Comparison of ENCODE assay signal across 8 mouse cellular contexts in the genomic region with DNA sequence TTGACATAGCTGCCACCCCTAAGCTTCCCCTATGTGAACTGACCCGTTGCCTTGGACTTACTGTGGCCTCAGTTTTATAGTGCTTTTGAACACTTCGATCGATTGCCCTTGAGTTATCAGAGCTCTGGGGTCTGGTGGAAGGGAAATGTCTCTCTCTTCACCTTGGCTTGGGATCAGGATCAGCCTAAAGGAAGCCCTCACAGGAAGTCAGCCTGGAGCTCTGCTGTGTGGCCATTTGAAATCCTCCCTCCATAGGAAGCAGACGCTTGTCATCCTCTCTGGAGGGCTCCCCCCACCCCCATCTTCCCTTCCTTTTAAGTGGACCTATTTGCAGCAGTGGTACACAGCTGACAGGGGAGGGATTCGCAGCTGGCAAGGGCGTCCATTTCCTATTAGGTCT. TPM values are rescaled to one million over a fixed set of nuclear protein-coding genes. Genes with fewer than 3 reads are reported as not detected.
DNase-seq lines count a peak whose midpoint lies in the region; ATAC-seq lines count a peak whose summit lies in the region.

No protein-coding gene starts in this region.

- H3K27me3 ChIP-seq in heart, embryonic 12.5 days (replicated peaks), result peaks cover 41% of the 10 kb centered on the region
- H3K27me3 ChIP-seq in kidney, embryonic 15.5 days, result no peaks in the 10 kb centered on the region
- H3K27me3 ChIP-seq in forebrain, embryonic 11.5 days (ENCODE audit: control insufficient read depth, insufficient read depth, low read length), result no peaks in the 10 kb centered on the region

- DNase-seq in embryo, embryonic 10.5 days (ENCODE audit: low spot score), result peak; percentile 38
- DNase-seq in embryo, embryonic 10 days (ENCODE audit: low spot score), result no peak
- DNase-seq in lung, postnatal 10 days, result peak; percentile 67
- no peak for DNase-seq in thymus, postnatal 14 days
- DNase-seq in forebrain, embryonic 11.5 days (ENCODE audit: low spot score), result no peak

- peak overlapping the region; percentile 32 for H3K4me3 ChIP-seq in heart, embryonic 12.5 days
- peak overlapping the region; percentile 63 for H3K4me3 ChIP-seq in kidney, embryonic 15.5 days (replicated peaks)
- no peak overlapping the region for H3K4me3 ChIP-seq in forebrain, embryonic 11.5 days (ENCODE audit: low read depth, low read length)

- peak overlapping the region; percentile 55 for H3K4me2 ChIP-seq in heart, embryonic 12.5 days
- H3K4me2 ChIP-seq in kidney, embryonic 15.5 days, result peak overlapping the region; percentile 89
- no peak overlapping the region for H3K4me2 ChIP-seq in forebrain, embryonic 11.5 days (ENCODE audit: low read depth, low read length, severe bottlenecking)

- H3K36me3 ChIP-seq in heart, embryonic 12.5 days, result no peaks in the 10 kb centered on the region
- H3K36me3 ChIP-seq in kidney, embryonic 15.5 days, result no peaks in the 10 kb centered on the region
- no peaks in the 10 kb centered on the region for H3K36me3 ChIP-seq in forebrain, embryonic 11.5 days (ENCODE audit: control insufficient read depth, insufficient read depth, low read length)

- ATAC-seq in heart, embryonic 12.5 days (ENCODE audit: insufficient number of reproducible peaks, low FRiP score), result peak; percentile 67
- ATAC-seq in kidney, embryonic 15.5 days (replicated peaks; ENCODE audit: low FRiP score), result no peak
- no peak for ATAC-seq in cerebellum, adult (ENCODE audit: insufficient number of reproducible peaks, low FRiP score, low TSS enrichment)
- ATAC-seq in forebrain, embryonic 11.5 days (replicated peaks; ENCODE audit: low FRiP score), result no peak

- no peaks in the 10 kb centered on the region for H3K9me3 ChIP-seq in heart, embryonic 12.5 days (replicated peaks)
- H3K9me3 ChIP-seq in kidney, embryonic 15.5 days (replicated peaks), result no peaks in the 10 kb centered on the region
- no peaks in the 10 kb centered on the region for H3K9me3 ChIP-seq in forebrain, embryonic 11.5 days (ENCODE audit: control insufficient read depth, low read length)

- H3K9ac ChIP-seq in heart, embryonic 12.5 days, result no peak overlapping the region
- H3K9ac ChIP-seq in kidney, embryonic 15.5 days, result no peak overlapping the region; the same call in 1 of the 2 replicates
- no peak overlapping the region for H3K9ac ChIP-seq in forebrain, embryonic 11.5 days (ENCODE audit: low read length)

- 31% methylated on average over 6 of the region's 6 CpGs for WGBS in heart, embryonic 12.5 days
- 37% methylated on average over 6 of the region's 6 CpGs for WGBS in kidney, embryonic 15.5 days
- 57% methylated on average over 6 of the region's 6 CpGs for WGBS in forebrain, embryonic 11.5 days

- H3K27ac ChIP-seq in heart, embryonic 12.5 days (ENCODE audit: poor library complexity, severe bottlenecking), result peak overlapping the region; percentile 48
- peak overlapping the region; percentile 41; the same call in 1 of the 2 replicates for H3K27ac ChIP-seq in kidney, embryonic 15.5 days
- no peak overlapping the region for H3K27ac ChIP-seq in forebrain, embryonic 11.5 days (ENCODE audit: low read depth, low read length)

- H3K4me1 ChIP-seq in heart, embryonic 12.5 days (replicated peaks), result peaks cover 11% of the 10 kb centered on the region; the same call in 1 of the 2 replicates
- peaks cover 14% of the 10 kb centered on the region for H3K4me1 ChIP-seq in kidney, embryonic 15.5 days
- peaks cover 3% of the 10 kb centered on the region; the same call in 1 of the 2 replicates for H3K4me1 ChIP-seq in forebrain, embryonic 11.5 days (replicated peaks; ENCODE audit: control insufficient read depth, insufficient read depth, low read length)

RNA-seq across cellular contexts. Expression of gene Rhoj, which starts 1.6 kb away (rescaled TPM):
- 36.0 and 38.6 TPM in 2 replicates for polyA plus RNA-seq in heart, embryonic 12.5 days (2016; fragmentation: Nextera tagmentation; extraction: Ambion mirVana)
- polyA plus RNA-seq in kidney, embryonic 15.5 days (2015; fragmentation: Nextera tagmentation; extraction: Ambion mirVana), result 48.5 and 59.7 TPM in 2 replicates
- 19.2 and 20.1 TPM in 2 replicates for polyA plus RNA-seq in forebrain, embryonic 11.5 days (2014; fragmentation: Nextera tagmentation; extraction: Ambion mirVana)

Comparison
In these comparisons a context has a peak if more than half of its experiments do, and no peak if none do; other contexts are left out.
1. DNase-seq: peak in embryo, embryonic 10.5 days (single experiment) and lung, postnatal 10 days (single experiment); none in embryo, embryonic 10 days (single experiment), thymus, postnatal 14 days (single experiment) and forebrain, embryonic 11.5 days (single experiment).